Mouse (Mus musculus) liver, embryonic 14.5 days (tissue): ENCODE measurements around the gene Psmg1.

Source experiments
- CTCF ChIP-seq: IDR thresholded peaks from 2 replicates; pipeline ENCODE4 v1.5.1; 2016; ENCODE audit warnings: antibody characterized with exemption, low read depth, control low read depth
- EP300 ChIP-seq: IDR thresholded peaks from 2 replicates; pipeline ENCODE4 v1.6.1; 2016; ENCODE audit warnings: antibody characterized with exemption, low read depth

DNA sequence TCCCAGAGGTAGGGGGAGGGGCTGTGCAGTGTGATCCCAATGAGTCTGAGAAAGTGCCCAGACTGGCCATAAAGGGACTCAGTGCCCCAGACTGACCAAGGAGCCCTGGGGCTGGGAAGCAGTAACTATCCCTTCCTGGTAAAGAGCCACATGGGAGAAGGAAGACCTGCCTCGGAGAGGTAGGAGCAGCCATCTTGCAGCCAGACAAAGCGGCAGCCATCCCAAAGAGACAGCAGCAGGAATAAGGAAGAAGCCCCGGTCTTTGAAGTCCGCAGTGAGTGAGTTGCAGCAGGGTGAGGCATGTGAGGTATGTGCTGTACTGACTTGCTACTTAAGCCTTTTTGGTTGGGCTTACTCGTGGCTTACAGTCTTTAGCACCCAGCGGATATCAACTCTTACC is 47.6 kb downstream of the Psmg1 start:
- TF ChIP-seq EP300, result no peak
- no peak for TF ChIP-seq CTCF
